Mouse (Mus musculus) telencephalon, adult 2 months (tissue): ENCODE measurements at regions not wholly inside any gene's neighbourhood (a gene's known extent, or its start where the extent isn't known, plus 50 kb on each side); places are given as distances from the start of the nearest gene placed in this dataset.

ENCODE experiments used
- DNase-seq: peaks from one replicate; pipeline ENCODE4 v3.0.0-alpha.2; 2011; ENCODE audit warnings: low read depth, low spot score

DNA sequence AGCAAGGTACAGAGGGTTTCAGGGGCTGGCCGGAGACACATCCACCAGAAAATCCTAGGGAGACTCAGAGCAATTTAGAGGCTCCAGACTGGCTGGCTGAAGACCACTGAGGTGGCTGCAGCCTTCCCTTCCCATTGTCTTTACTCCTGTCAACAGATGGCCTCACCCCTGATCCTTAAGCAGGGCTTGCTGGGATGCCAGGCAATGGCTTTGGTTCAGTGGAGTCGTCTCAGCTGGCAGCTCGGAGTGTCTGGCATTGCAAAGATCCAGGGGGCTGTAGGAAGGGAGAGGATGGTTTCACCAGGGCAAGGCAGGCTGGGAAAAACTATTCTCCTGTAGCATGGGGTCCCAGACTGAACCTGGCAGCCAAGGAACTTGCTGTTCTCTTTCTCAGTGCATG, 395.8 kb downstream of the Tshz3 start:
- no peak for DNase-seq

DNA sequence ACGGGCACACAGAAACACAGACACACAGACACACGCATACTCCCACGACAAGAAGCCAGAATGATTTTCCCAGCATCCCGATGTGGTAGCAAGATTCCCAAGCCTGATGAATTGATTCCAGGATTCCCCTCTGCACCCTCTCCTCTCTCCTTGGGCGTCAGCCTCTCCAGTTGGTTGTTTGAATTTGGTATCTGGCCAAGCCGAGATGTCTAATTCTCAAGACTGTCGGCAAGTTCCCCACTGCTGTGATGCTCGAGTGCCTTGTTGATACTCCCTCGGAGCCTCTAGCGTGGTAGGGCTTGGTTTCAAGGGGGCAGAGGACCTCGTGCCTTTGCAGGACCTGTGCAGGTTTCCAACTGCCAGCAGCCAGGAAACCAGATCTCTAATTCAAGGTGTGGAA, 397.9 kb downstream of the Tshz3 start:
- DNase-seq: no peak

DNA sequence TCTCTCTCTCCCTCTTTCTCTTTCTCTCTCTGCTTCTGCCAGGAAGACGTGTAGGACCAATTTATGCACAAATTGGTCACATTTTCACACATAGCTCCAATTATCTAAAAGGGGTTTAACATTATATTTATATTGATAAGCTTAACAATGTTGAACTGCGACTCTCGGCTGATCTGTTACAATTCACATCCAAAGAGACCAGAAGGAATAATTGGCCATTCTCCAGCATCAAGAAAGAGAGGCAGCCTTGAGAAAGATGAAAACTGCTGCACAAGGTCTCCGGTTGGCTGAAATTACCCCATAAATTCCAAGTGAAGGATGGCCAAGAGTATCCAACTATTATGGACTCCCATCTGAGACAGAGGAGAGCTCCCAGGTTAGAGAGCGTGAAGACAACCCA, 398.4 kb downstream of the Tshz3 start:
- DNase-seq: no peak

DNA sequence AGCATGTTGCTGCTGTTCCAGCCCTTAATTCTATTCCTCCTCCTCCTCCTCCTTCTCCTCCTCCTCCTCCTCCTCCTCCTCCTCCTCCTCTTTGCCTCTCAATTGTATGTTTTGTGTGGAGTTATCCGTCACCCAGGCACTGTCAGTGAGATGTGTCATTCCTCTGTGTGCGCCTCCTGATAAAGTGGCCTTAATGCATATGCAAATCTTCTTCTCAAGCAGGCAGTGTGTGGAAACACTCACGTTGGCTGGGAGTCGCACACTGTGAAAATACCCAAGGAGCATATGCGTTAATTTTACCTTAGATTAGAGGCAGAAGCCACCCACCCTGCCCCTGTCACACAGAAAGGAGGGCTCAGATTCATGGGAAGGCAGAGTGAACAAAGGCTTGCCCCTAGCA, 401.0 kb downstream of the Tshz3 start:
- DNase-seq: no peak

DNA sequence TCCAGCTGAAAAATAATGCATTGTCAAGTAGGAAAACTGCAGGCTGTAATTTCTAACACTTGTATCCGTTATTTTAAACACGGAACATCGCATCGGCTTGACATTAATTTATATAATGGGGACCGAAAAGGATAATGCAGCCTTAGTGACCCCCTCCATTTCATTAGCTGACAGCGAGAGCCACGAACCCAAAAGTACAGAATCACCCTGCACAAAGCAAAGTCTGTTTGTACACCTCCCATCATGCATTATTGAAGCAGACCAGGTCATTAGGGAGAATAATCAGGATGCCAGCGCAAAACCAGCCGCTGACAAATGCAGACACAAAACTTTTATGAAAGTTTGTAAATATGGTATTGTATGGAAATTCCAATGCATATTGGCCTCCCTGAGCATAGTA, 406.8 kb downstream of the Tshz3 start:
- no peak for DNase-seq

DNA sequence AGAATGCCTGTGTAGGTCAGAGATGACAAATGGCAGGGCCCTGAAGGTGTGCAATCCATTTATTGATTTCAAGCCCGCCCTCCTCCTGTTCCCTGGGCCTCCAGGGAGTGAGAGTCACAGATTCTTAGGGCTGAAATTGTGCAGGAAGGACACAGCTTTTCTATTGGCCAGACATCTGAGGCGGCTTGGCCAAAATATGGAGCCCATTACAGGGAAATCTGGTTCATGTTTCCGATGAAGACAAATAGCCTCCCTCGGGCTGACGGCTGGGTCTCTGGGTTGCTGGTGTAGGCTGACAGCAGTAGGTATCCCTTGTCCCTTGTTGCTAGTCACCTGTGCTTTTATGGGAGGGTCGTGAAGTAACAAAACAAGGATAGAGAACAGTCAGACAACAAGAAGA, 413.2 kb downstream of the Tshz3 start:
- no peak for DNase-seq

DNA sequence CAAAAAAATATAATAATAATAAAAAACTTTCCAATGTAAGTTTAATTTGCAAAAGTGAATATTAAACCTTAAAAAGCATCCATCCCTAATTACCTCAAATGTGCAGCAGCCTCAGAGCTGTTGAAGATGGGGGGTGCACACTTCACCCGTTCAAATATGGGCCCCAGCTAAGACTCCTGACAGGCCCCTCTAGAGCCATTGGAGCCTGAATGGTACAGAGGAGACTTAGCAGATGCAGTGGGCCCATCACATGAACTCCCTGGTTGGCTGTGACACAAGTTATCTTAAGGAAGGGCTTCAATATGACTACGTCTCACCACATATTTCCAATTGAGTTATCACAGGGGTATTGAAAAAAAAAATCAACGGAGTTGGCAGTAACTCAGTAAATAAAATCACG, 422.9 kb downstream of the Tshz3 start:
- DNase-seq: no peak

DNA sequence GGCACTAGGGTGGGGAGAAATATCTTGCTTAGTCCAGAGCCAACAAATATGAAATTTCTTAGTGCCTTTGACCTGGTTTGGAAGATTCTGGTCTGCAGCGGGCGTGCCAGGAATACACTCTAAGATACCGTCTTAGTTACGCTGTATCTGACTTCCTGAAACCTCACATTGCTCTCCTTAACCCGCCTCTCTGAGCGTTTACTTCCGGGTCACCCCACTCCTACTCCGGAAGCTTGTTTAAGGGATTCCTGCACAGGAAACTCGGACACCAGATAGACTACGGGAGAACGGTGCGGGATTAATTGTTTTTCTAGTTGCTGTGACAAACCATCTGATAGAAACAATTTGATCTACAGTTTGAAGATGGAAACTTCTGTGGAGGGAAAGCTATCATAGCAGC, 442.3 kb downstream of the Tshz3 start:
- DNase-seq: no peak

DNA sequence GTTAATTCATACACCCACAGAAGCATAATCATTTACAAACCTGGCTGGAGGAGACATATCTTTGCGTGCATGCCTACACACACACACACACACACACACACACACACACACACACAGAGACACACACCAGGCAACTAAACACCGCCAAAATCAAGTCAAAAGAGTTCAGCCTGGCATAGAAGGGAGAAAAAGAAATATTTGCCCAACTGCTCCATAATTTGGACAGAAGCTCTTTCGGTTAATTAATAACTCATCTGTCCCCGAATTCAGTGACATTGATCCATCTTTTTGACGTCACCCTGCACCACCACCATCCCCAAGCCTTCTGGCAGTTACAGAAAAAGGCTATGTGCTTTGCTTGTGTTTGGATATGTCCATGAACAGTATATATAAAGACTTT, 444.9 kb downstream of the Tshz3 start:
- DNase-seq: no peak

DNA sequence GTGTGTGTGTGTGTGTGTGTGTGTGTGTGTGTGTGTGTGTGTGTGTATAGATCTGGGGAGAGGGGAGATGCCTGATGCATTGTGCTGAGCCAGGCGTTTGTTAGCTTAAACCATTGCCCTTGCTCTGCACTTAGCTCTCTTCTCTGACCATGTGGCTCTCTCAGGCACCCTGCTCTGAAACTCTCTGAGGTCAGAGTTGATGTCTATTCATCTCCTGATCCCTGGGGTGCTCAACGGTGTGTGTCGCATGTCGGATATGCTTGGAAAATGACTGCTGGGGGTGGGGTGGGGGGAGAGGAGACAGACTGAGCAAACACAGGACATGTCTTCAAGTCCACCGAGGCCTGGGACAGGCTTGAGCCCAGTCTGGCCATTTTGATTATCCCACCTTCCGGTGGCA, 446.4 kb downstream of the Tshz3 start:
- DNase-seq: no peak

DNA sequence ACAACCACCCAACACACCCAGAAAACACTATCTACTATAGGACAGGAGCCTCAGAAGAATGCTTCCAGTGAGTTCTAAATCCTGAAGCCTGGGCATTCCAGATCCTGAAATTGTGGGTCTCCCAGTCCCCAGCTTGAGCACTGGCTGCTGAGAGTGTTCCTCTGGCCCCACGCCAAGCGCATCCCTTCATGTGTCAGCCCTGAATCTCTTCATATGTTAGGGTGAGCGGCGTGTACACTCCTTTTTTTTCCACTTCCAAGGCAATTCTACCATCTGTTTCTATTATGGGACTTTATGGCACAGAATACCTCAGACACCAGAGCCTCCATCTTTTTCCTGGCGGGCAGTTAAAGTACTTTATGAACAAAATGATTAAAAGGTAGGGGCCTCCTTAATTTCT, 451.8 kb downstream of the Tshz3 start:
- no peak for DNase-seq

DNA sequence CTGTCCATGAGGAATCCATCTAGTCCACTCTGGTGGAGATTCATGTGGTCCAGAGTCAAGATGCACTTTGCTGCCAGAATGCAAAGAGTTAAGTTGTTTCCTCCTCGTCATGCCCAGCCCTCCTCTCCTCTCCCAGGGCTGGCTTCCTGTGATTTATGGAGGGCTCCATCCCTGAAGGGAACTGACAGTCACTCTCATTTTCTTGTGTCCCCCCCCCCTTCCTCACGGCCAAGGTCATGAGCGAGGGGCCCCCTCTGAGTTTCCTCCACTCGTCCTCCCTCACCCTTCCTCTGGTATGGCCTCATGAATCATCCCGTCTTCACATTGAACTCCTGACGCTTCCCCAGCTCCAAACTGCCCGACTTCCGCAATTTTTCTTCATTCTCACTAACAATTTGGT, 461.9 kb downstream of the Tshz3 start:
- no peak for DNase-seq

DNA sequence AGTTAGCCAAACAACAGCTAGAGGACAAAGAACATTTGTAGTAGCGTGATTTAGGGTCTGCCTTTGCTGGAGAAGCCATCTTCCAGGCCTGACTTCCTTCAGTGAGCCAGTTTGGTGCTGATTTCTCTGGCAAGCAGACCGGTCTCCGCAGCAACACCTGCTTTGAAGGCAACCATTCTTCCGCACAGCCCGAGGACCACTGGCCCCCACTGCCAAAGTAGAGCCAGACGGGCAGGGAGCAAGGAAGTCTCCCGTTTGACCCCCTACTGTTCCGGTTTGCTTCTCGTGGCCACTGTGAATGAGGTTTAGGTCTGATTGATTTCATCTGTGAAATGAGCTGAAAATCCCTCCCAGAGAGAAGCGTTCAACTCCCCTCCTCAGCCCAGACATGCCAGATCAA, 471.0 kb downstream of the Tshz3 start:
- DNase-seq: no peak

DNA sequence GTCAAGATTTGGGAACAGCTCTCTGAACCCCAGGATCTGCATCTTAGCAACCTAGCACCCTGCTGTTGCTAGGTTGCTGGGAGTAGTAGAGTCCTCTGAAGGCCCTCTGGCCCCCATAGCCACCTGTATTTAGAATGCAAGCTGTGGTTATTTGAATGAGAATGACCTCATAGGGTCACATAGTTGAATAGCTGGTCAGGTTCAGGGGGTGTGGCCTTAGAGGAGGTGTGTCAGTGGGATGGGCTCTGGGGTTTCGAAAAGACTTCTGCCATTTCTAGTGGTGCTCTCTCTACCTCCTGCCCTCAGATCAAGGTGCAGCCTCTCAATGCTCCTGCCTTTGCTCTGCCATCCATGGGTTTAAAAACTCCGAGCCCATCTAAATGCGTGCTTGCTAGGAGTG, 477.8 kb downstream of the Tshz3 start:
- DNase-seq: no peak

DNA sequence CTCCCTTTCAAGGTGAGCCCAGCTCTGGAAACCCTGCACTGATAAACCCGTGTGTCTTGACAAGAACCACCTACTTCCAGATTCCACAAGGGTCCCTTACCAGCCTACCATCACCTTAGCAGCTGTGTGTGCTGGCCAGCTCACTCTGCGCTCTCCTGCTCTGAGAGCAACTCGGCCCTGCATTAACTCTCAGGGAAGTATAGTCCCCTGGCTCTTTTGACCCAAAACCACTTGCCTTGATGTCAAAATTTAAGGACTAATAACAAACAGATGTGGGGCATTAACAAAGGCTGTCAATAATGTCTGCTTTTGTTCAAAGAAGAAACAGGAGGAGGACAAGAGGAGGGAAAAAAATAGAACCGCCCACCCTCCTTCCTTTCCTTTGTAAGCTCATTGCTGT, 480.3 kb downstream of the Tshz3 start:
- DNase-seq: no peak

DNA sequence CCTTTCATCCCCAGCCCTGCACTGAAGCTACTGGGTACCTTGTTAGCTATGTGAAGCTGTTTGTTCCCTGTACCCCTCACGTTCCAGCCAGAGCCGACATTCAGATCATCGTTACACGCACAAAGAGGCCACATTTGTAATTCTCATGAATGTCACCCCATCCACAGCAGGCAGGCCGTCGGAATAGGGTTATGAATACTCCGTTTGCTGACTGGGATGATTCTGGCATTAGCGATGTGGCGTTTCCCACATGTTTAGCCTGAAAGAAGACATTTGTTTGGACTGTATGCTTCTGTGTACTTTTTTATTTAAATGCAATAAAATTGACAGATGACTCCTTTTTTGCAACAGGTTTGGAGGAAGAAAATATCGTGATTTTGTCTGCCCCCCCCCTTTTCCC, 482.0 kb downstream of the Tshz3 start:
- no peak for DNase-seq

DNA sequence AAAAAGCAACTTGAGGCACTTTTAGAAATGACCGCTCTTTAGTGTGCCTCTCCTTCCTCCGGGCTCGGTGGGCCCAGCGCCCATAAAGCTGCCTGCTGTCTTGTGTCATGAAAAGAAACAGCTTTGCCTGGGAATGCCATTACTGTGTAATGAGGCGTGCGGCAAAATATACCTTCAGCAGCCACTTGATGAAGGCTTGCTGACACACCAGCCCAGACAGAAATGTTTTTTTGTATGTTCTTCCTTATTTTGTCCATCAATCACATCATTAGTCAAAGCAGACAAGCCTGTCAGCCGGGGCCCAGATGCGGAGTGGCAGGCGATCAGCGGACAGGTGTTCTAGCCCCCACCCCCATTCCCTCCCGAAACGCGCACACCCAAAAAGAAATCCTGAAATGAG, 482.5 kb downstream of the Tshz3 start:
- DNase-seq: no peak

DNA sequence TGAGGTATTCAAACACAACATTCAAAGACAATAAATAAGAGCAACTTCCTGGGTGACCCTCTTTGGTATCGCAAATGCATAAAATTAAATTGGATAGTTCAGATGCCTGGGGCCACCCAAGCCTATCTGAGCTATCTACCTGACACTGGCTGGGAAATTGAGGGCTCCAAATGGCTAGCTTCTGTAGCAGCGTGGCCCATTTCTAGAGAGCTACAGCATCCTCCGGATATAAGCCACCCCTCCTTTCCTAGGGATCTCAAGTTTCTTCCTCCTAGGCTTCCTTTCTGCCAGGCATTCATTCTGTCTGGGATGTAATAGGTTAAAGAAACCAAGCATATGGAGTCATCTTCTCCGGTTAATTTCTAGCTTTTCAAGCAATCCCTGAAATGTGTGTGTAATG, 483.2 kb downstream of the Tshz3 start:
- DNase-seq: no peak

DNA sequence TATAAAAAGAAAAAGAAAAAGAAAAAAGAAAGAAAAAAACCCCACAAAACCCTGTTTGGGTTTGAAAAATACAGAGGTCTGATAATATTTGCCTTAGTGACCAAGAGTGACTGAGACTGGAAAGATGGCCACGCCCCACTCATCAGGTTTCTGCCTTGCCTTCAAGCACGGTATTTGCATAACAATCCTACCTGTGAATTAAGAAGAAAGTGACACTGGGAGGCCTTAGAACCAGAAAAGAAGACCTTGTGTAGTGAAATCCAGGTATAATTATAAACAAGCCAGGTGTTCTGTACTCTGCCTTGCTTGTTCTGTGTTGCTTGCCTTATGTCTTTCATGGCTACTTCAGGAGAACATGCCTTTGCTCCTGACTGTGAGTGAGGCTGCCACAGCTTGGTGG, 494.6 kb downstream of the Tshz3 start:
- no peak for DNase-seq

DNA sequence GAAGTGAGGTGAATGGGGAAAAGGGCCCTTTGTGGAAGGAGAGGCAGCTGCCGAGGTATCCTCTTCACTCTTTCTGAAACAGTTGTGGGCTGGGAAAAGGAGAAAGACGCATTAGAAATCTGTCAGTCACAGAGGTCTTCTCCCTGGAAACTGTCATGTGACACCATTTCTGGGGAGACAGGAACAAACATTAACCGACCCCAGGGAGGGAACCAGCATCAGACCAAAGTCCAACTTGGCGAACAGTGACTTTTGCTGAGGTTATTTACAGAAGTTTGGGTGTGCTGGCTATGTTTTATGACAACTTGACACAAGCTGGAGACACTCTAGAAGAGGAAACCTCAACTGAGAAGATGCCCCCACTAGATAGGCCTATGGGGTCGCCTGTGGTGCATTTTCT, 506.9 kb downstream of the Tshz3 start:
- no peak for DNase-seq

DNA sequence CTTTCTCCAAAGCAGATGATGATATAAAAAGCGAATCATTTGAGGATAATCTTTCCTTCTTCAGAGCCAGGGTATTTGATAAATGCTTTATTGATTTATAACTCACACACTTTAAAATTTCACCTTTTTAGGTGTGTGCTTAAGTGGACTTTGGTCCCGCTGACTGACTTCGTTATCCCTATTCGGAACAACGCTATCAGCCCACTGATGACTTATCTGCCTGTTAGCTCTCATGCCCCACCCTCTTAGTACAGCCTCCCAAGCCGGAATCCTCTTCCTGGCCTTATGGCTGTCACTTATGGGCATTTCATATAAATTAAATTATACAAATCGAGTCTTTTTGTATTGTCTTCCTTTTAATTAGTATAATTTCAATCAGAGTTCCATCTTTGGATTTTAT, 510.4 kb downstream of the Tshz3 start:
- DNase-seq: no peak

DNA sequence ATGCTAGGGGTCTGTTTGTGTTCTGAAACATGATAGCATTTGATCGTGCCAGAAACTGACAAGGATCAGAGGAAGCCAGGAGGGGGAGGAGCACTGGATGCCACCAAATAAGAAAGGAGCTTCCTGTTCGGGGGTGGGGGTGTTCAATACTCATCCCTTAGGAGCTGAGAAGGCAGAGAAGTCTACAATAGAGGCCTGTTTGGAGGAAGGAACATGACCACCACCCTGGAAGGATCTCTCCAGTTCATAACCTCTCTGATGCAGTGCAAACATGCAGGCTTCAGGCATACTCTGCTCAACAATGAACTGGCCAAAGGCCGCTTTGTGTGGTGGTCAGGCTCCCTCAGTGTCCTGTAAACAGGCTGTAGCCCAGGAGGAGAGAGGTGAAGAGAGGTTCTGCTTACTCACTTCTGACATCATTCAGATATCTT, 515.8 kb downstream of the Tshz3 start:
- no peak for DNase-seq

DNA sequence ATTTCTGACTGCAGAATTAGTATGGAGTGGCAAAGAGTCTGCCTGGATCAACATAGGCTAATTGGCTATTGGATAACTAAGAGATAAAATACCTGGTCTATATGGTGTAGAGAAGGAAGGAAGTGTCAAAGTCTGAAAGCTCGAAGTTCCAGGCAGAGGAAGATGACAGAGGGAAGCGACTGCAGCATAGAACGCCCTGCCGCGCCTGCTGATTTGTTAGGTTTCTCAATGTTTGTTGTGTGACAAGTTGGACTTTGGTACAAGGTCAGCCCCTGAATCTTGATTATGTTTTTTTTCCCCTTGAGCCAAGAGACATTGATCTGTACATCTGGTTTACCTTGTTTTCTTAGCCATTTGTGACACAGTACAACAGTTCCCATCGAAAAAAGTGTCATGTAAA, 517.6 kb downstream of the Tshz3 start:
- no peak for DNase-seq

DNA sequence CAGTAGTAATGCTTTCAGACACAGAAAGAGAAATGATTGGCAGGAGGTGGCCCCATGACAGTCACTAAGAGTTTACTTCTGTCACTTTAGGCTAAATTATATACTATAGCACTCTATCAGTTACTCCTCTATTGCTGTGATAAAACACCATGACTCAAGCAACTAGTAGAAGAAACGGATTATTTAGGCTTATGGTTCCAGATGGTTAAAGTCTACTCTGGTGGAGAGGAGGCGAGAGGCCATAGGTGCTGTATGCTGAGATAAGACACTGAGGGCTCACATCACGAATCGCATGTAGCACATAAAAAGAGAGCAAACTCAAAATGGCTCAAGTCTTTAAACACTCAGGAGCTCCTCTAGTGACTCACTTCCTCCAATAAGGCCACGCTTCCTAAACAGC, 522.6 kb downstream of the Tshz3 start:
- no peak for DNase-seq

DNA sequence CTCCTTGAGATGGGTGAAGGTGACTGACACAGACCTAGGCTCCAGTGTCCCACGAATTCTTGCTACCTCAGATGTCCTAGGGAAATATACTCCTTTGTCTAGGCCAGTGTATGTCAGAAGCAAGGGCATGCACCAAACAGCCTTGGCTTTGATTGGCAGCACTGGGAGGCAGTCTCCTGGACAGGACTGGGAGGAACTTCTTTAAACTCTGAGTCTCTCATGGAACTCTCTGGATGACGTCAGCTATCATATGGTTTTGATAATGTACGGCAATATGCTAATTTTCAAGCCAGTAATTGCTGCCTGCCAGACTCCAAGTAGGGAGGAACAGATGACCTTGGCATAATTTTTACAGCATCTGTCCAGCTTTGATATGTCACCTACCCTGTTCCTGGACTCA, 528.5 kb downstream of the Tshz3 start:
- no peak for DNase-seq
